Mouse (Mus musculus): ENCODE data around the gene Ereg.

DNA sequence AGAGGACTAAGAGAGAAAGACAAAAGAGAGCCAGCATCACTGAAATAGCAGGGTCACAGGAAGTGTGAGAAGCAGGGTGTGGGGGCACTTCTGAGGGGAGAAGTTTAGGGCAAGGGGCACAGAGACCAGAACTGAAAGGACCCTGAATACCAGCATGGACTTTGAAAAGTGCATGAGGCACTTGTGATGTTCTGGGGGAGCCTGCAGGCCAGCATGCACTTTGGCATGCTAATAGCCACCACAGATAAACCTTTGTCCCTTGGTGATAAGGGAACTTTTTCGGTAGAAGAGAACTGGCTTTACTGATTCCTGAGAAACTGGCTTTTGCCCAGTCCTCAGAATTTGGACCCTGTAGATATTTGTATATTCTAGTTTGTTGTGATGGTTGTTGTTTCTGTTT is 60.5 kb downstream of the Ereg start:
- TF ChIP-seq CTCF (IDR thresholded peaks at IDR 0.05; ENCODE audit: extremely low read depth, insufficient read depth, low read length) (no peak), POLR2A (IDR thresholded peaks at IDR 0.05; ENCODE audit: extremely low read depth, insufficient read depth, low read length) (no peak)

Data from cortical plate, adult 2 months (tissue).